Mouse (Mus musculus): ENCODE data around the gene Ly6c2.
"Not testable (repeated sequence)": the region's sequence is repeated elsewhere in the genome, so short reads cannot be mapped to it uniquely, and the experiment has no call there.

DNA sequence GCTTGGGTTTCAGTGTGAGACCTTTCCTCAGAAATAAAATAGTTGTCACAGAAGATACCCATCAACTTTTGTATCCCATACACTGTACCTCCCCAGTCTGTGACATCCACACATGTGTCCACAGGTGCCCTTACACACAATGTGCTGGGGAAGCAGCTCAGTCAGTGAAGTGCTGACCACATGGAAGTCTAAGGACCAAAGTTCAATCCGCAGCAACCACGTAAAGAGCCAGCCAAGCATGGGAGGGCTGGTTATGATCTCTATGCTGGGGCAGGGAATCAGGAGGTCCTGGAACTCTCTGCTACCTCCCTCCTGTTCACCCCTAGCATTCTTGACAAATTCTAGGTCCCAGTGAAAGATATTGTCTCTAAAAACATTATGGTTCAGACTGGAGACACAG, 20.6 kb upstream of the Ly6c2 start:
- not testable (repeated sequence) for TF ChIP-seq CTCF (conservative IDR thresholded peaks at IDR 0.05; ENCODE audit: low read length); NANOG (IDR thresholded peaks at IDR 0.05; ENCODE audit: borderline replicate concordance, low read length)

Data from E14TG2a.4 (cell line).